Mouse (Mus musculus) liver, embryonic 11.5 days (tissue): Measurements from ENCODE around the gene Spock3. TPM values are rescaled to one million over a fixed set of nuclear protein-coding genes. Genes with fewer than 3 reads are reported as not detected.

Experiments used
- ATAC-seq: fragments of 200-750 bp; cut with Nextera tagmentation; replicated peaks from 2 replicates; pipeline ENCODE4 v1.8.0; 2017; ENCODE audit warnings: moderate number of reproducible peaks, mild to moderate bottlenecking, moderate TSS enrichment, moderate library complexity; ENCODE audit not compliant: low FRiP score
- DNase-seq: peaks from one replicate; pipeline ENCODE4 v3.0.0-alpha.2; 2017; ENCODE audit warnings: low spot score
- H3K27ac ChIP-seq: fragments of 300-500 bp; sonication (generic); 2 replicates; pipeline ENCODE4 v1.5.1; 2014; ENCODE audit warnings: mild to moderate bottlenecking, low read depth, low read length, control low read depth
- H3K27me3 ChIP-seq: fragments of 300-500 bp; sonication (generic); replicated peaks from 2 replicates; pipeline ENCODE4 v1.6.1; 2014; ENCODE audit warnings: low read length, mixed read lengths; ENCODE audit not compliant: control insufficient read depth, insufficient read depth
- H3K36me3 ChIP-seq: fragments of 300-500 bp; sonication (generic); 2 replicates; pipeline ENCODE4 v1.6.1; 2014; ENCODE audit warnings: mild to moderate bottlenecking, low read length, moderate library complexity, mixed read lengths; ENCODE audit not compliant: control insufficient read depth, insufficient read depth
- H3K4me1 ChIP-seq: fragments of 300-500 bp; sonication (generic); replicated peaks from 2 replicates; pipeline ENCODE4 v1.6.1; 2014; ENCODE audit warnings: low read length, mixed read lengths; ENCODE audit not compliant: control insufficient read depth, insufficient read depth
- H3K4me2 ChIP-seq: fragments of 300-500 bp; sonication (generic); 2 replicates; pipeline ENCODE4 v1.6.1; 2014; ENCODE audit warnings: mild to moderate bottlenecking, control low read depth, moderate library complexity
- H3K4me3 ChIP-seq: fragments of 300-500 bp; sonication (generic); 2 replicates; pipeline ENCODE4 v1.5.1; 2014; ENCODE audit warnings: low read depth, low read length, control low read depth
- H3K9ac ChIP-seq: fragments of 300-500 bp; sonication (generic); 2 replicates; pipeline ENCODE4 v1.6.1; 2014; ENCODE audit warnings: low read depth, low read length, control low read depth
- H3K9me3 ChIP-seq: fragments of 300-500 bp; sonication (generic); 2 replicates; pipeline ENCODE4 v1.6.1; 2016; ENCODE audit warnings: low read length, inconsistent platforms, mixed read lengths; ENCODE audit not compliant: control insufficient read depth
- WGBS: fragments of 180-500 bp; shearing (Covaris S2); extraction: QIAGEN DNeasy Blood & Tissue Kit; methylation state at CpG from one replicate; pipeline ENCODE4 v1.1.7; 2014; 5-methylcytosine and 5-hydroxymethylcytosine counted together
- polyA plus RNA-seq: library from polyadenylated mRNA; unstranded; fragments of >200 nt; fragmentation: Nextera tagmentation; extraction: Ambion mirVana; gene quantifications from 2 replicates; pipeline ENCODE4 v1.2.1, GENCODE M21; 2014

The Spock3 gene
- polyA plus RNA-seq, 1 experiment from 2014 or later = 1.4 TPM

DNA sequence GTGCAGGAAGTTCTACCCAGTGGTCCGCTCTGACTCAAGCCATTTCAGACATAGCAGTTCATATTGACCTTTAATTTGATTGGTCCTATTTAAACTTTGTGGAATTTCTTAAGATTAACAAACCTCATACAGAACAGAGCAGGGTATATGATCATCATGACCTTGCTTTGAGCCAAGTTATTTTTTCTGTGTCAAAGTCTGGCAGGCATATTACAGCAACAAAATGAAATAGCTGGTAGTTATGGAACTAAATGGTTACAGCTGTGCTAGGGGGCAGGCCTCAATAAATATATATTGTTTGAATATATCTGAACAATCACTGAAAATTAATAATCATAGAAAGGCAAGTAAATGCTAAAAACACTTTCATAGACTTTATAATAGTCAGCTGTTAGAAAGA lies 384.6 kb downstream of the Spock3 start:
- DNase-seq = no peak
- Histone ChIP-seq H3K4me1 (no peaks in the 10 kb centered on the region), H3K27me3 (no peaks in the 10 kb centered on the region), H3K9ac (no peak overlapping the region), H3K4me3 (no peak overlapping the region), H3K4me2 (no peak overlapping the region), H3K27ac (no peak overlapping the region), H3K9me3 (no peaks in the 10 kb centered on the region), H3K36me3 (no peaks in the 10 kb centered on the region)
- 84% methylated on average over 1 of the region's 1 CpGs for WGBS
- no peak for ATAC-seq

DNA sequence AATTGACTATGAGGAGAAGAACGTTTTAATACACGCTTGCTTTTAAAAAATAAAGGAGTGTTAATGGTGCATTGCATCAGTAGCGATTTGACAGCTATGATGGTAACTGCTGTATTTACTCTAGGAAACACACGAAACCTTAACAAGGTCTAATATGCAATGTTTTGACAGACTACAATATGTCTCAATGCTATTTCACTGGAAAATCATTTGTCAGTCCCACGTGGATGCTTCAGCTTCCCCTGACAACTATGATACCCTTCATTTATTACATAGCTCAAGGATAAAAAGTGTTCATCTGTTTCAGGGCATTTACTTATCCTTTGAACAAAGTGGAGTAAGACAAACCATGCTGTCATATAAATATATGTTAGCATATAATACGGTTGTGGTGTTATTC lies 417.8 kb downstream of the Spock3 start:
- ATAC-seq = no peak

DNA sequence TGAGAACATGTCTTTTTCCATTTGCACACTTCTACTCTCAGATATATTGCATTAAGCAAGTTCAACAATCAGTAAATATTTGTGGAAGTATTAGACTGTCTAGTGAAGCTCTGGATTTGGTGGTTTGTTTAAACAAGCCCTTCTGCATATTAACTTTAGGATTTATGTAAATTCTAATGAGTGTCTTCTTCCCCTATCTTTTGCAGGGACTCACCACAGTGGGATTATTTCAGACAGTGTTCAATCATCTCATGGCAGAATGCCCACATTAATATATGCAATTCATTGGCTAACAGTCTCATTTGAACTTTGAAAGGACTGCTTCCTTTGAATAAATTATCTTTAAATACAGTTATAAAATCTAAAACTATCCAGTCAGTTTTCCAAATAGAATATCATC lies 446.9 kb downstream of the Spock3 start:
- DNase-seq (no peak), ATAC-seq (no peak)
- Histone ChIP-seq H3K4me3 (no peak overlapping the region), H3K4me1 (no peaks in the 10 kb centered on the region), H3K27me3 (no peaks in the 10 kb centered on the region), H3K9me3 (no peaks in the 10 kb centered on the region), H3K36me3 (no peaks in the 10 kb centered on the region), H3K4me2 (no peak overlapping the region), H3K27ac (no peak overlapping the region), H3K9ac (no peak overlapping the region)

More for the DNA sequence above, 417.8 kb downstream of the Spock3 start:
- no peak overlapping the region for H3K9ac ChIP-seq
- H3K27ac ChIP-seq = no peak overlapping the region
- no peak overlapping the region for H3K4me3 ChIP-seq
- no peaks in the 10 kb centered on the region for H3K27me3 ChIP-seq
- no peaks in the 10 kb centered on the region for H3K36me3 ChIP-seq
- no peaks in the 10 kb centered on the region for H3K9me3 ChIP-seq
- no peak overlapping the region for H3K4me2 ChIP-seq
- 75% methylated on average over 6 of the region's 6 CpGs for WGBS
- H3K4me1 ChIP-seq = no peaks in the 10 kb centered on the region
- no peak for DNase-seq
